Mouse (Mus musculus) liver, embryonic 14.5 days (tissue): ENCODE measurements at regions not wholly inside any gene's neighbourhood (a gene's known extent, or its start where the extent isn't known, plus 50 kb on each side); places are given as distances from the start of the nearest gene placed in this dataset.

Experiments used
- ATAC-seq: fragments of 200-750 bp; cut with Nextera tagmentation; 2 replicates; pipeline ENCODE4 v1.8.0; 2017; ENCODE audit warnings: moderate number of reproducible peaks, mild to moderate bottlenecking, moderate library complexity; ENCODE audit not compliant: insufficient read depth
- DNase-seq, 3 experiments: peaks; one replicate each; pipeline ENCODE4 v3.0.0-alpha.2; 2012 to 2013; ENCODE audit warnings: low read depth in 3 of 3, low spot score in 3 of 3
- H3K27ac ChIP-seq: fragments of 300-500 bp; sonication (generic); 2 replicates; pipeline ENCODE4 v1.5.1; 2014; ENCODE audit warnings: moderate library complexity, mild to moderate bottlenecking, control low read depth, inconsistent platforms
- H3K27me3 ChIP-seq: fragments of 300-500 bp; sonication (generic); 2 replicates; pipeline ENCODE4 v1.6.1; 2014; ENCODE audit warnings: mild to moderate bottlenecking, low read length, moderate library complexity; ENCODE audit not compliant: control insufficient read depth, insufficient read depth
- H3K36me3 ChIP-seq: fragments of 300-500 bp; sonication (generic); replicated peaks from 2 replicates; pipeline ENCODE4 v1.6.1; 2014; ENCODE audit warnings: low read depth; ENCODE audit not compliant: control insufficient read depth, insufficient read depth
- H3K4me1 ChIP-seq, 2 experiments: fragments of 200-500 bp in 1 of 2; fragments of 300-500 bp in 1 of 2; sonication (generic) in 1 of 2; replicated peaks; 2 replicates each; pipeline ENCODE4 v1.6.1; 2012 to 2014; ENCODE audit warnings: antibody characterized with exemption in 1 of 2, inconsistent platforms in 1 of 2, low read length in 1 of 2; ENCODE audit not compliant: control insufficient read depth in 2 of 2, insufficient read depth in 2 of 2
- H3K4me2 ChIP-seq: fragments of 300-500 bp; sonication (generic); 2 replicates; pipeline ENCODE4 v1.6.1; 2014; ENCODE audit warnings: low read depth, mild to moderate bottlenecking, control low read depth, moderate library complexity
- H3K4me3 ChIP-seq, 2 experiments: fragments of 200-500 bp in 1 of 2; fragments of 300-500 bp in 1 of 2; sonication (generic) in 1 of 2; 2 replicates each; pipeline ENCODE4 v1.5.1; 2012 to 2014; ENCODE audit warnings: low read depth in 2 of 2, low read length in 2 of 2, mild to moderate bottlenecking in 2 of 2, control low read depth in 1 of 2, inconsistent platforms in 1 of 2, moderate library complexity in 1 of 2; ENCODE audit not compliant: insufficient read depth in 1 of 2
- H3K9ac ChIP-seq: fragments of 300-500 bp; sonication (generic); replicated peaks from 2 replicates; pipeline ENCODE4 v1.6.1; 2014; ENCODE audit warnings: mild to moderate bottlenecking, control low read depth, moderate library complexity
- H3K9me3 ChIP-seq: fragments of 300-500 bp; sonication (generic); 2 replicates; pipeline ENCODE4 v1.6.1; 2016; ENCODE audit warnings: low read length, mixed read lengths; ENCODE audit not compliant: control insufficient read depth
- CTCF ChIP-seq: IDR thresholded peaks from 2 replicates; pipeline ENCODE4 v1.5.1; 2016; ENCODE audit warnings: antibody characterized with exemption, low read depth, control low read depth
- EP300 ChIP-seq: IDR thresholded peaks from 2 replicates; pipeline ENCODE4 v1.6.1; 2016; ENCODE audit warnings: antibody characterized with exemption, low read depth
- whole genome bisulfite sequencing: fragments of 180-500 bp; shearing (Covaris S2); extraction: QIAGEN DNeasy Blood & Tissue Kit; methylation state at CpG from one replicate; pipeline ENCODE4 v1.1.7; 2014; ENCODE audit not compliant: insufficient replicate concordance; 5-methylcytosine and 5-hydroxymethylcytosine counted together

GRCm38 (mm10) chr14:62193371-62193770 is 99.0 kb upstream of the Rnaseh2b start:
- Histone ChIP-seq H3K4me3 (no peak overlapping the region), H3K9me3 (no peaks in the 10 kb centered on the region), H3K9ac (no peak overlapping the region), H3K36me3 (no peaks in the 10 kb centered on the region), H3K4me2 (no peak overlapping the region), H3K27me3 (no peaks in the 10 kb centered on the region), H3K27ac (no peak overlapping the region), H3K4me1 (no peaks in the 10 kb centered on the region)
- WGBS = 29% methylated on average over 4 of the region's 4 CpGs
- TF ChIP-seq EP300 (no peak), CTCF (no peak)
- ATAC-seq (no peak), DNase-seq (no peak)

- Histone ChIP-seq H3K9ac (no peak overlapping the region), H3K27me3 (no peaks in the 10 kb centered on the region), H3K36me3 (no peaks in the 10 kb centered on the region), H3K4me1 (no peaks in the 10 kb centered on the region), H3K4me2 (no peak overlapping the region), H3K27ac (no peak overlapping the region), H3K4me3 (no peak overlapping the region), H3K9me3 (no peaks in the 10 kb centered on the region)
- ATAC-seq = no peak
- WGBS = 26% methylated on average over 4 of the region's 4 CpGs
- TF ChIP-seq EP300 (no peak), CTCF (no peak)
- no peak for DNase-seq
These were observed 95.6 kb upstream of the Rnaseh2b start for GRCm38 (mm10) chr14:62196776-62197175.

DNA sequence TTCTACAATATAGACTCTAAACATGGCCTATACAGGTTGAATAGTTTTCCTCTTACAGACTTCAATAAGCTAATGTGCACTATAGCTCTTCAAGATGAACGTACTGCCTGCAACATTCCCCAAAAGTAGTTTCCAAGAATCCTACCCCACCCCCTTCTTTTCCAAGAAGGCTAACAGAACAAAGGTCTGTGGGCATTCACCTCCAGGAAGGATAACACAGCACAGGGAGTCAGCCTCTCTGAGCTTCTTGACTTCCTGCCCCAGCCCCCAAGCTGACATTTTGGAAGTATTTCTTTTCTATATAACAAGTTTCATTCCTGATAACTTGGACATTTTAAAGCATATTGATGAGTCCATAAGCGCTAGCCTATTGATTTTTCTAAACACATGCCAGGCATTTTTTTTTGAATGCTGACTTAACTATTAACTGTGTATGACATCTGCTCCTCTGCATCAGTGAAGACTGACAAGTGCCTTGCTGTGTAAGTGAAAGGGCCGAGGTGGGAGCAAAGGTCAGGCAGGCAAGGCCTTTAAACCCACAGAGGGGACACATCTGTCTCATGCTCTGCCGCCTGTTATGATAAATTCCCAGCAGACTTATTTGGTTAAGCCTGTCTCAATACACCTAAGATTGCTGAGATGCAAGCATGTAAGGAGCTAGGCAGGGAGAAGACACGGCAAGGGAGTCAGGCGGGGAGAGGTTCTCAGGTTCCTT is 93.8 kb upstream of the Rnaseh2b start:
- no peaks in the 10 kb centered on the region for H3K9me3 ChIP-seq
- ATAC-seq (no peak), DNase-seq (no peak)
- H3K4me3 ChIP-seq = no peak overlapping the region
- no peaks in the 10 kb centered on the region for H3K4me1 ChIP-seq
- H3K4me2 ChIP-seq = no peak overlapping the region
- no peaks in the 10 kb centered on the region for H3K27me3 ChIP-seq
- H3K27ac ChIP-seq = no peak overlapping the region
- H3K36me3 ChIP-seq = no peaks in the 10 kb centered on the region
- WGBS = 56% methylated on average over 6 of the region's 6 CpGs
- TF ChIP-seq EP300 (no peak), CTCF (no peak)
- no peak overlapping the region for H3K9ac ChIP-seq

GRCm38 (mm10) chr14:62215071-62215470 is 77.3 kb upstream of the Rnaseh2b start:
- WGBS = 53% methylated on average over 1 of the region's 1 CpGs
- DNase-seq = no peak
- H3K27me3 ChIP-seq = no peaks in the 10 kb centered on the region

DNA sequence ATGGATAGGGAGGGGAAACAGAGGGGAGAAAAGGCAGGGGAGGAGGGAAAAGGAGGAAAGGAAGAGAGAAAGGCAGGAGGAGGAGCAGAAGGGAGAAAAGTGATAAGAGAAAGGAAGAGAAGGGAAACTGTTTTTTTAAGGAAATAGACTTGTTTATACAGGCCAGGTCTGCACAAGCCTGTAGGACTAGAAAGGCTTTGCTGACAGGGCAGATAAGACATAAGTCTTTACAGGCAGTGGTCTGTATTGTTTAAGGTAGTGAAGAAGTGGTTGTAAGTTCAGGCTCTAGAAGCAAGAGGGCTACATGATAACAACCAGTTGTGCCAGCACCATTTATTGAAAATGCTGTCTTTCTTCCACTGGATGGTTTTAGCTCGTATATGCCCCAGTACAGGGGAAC is 75.4 kb upstream of the Rnaseh2b start:
- Histone ChIP-seq H3K9me3 (no peaks in the 10 kb centered on the region), H3K9ac (no peak overlapping the region), H3K4me3 (no peak overlapping the region), H3K4me2 (no peak overlapping the region), H3K27ac (no peak overlapping the region), H3K4me1 (no peaks in the 10 kb centered on the region; a peak in 1 of 4 replicates), H3K27me3 (no peaks in the 10 kb centered on the region), H3K36me3 (no peaks in the 10 kb centered on the region)
- TF ChIP-seq EP300 (no peak), CTCF (no peak)
- WGBS = 45% methylated on average over 1 of the region's 1 CpGs
- DNase-seq (no peak), ATAC-seq (no peak)

More at GRCm38 (mm10) chr14:62215071-62215470, 77.3 kb upstream of the Rnaseh2b start:
- H3K9ac ChIP-seq = no peak overlapping the region
- no peak for ATAC-seq
- no peak for TF ChIP-seq CTCF
- no peak for TF ChIP-seq EP300
- H3K9me3 ChIP-seq = no peaks in the 10 kb centered on the region
- no peaks in the 10 kb centered on the region for H3K36me3 ChIP-seq
- no peak overlapping the region for H3K4me3 ChIP-seq
- no peaks in the 10 kb centered on the region; a peak in 1 of 4 replicates for H3K4me1 ChIP-seq
- no peak overlapping the region for H3K4me2 ChIP-seq
- no peak overlapping the region for H3K27ac ChIP-seq
